Mouse (Mus musculus) C2C12 (cell line): Measurements from ENCODE around the gene Kcnv2.

Source experiments
- CTCF ChIP-seq: IDR thresholded peaks from one replicate; pipeline ENCODE4 v1.5.1; 2011; ENCODE audit not compliant: control insufficient read depth, insufficient read depth, insufficient read length
- FOSL1 ChIP-seq: IDR thresholded peaks from one replicate; pipeline ENCODE4 v1.8.0; 2011; ENCODE audit warnings: mild to moderate bottlenecking, low read length; ENCODE audit not compliant: poor library complexity, insufficient read depth, severe bottlenecking
- MAX ChIP-seq: IDR thresholded peaks from one replicate; pipeline ENCODE4 v1.6.1; 2011; ENCODE audit warnings: mild to moderate bottlenecking, control low read depth
- MYOD1 ChIP-seq: IDR thresholded peaks from one replicate; pipeline ENCODE4 v1.6.1; 2011; ENCODE audit warnings: low read depth; ENCODE audit not compliant: control insufficient read depth, insufficient read length
- MYOG ChIP-seq: IDR thresholded peaks from one replicate; pipeline ENCODE4 v1.6.1; 2011; ENCODE audit not compliant: control insufficient read depth, insufficient read length; ENCODE audit errors: extremely low read depth
- USF1 ChIP-seq: IDR thresholded peaks from one replicate; pipeline ENCODE4 v1.6.1; 2011; ENCODE audit warnings: low read depth, mild to moderate bottlenecking, control low read depth, moderate library complexity

DNA sequence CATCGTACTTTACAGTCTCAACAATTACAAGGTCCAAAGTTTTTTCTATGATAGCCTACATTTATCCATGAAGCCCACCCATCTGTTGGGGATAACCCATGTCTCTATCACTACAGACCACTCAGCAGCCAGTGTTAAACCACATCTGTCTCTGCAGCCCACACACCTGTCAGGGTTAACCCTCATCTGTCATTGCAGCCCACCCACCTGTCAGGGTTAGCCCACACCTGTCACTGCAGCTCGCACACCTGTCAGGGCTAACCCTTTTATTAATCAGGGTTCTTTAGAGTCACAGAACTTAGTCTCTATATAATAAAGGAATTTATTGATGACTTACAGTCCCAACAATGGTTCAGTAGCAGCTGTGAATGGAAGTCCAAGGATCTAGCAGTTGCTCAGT is 43.2 kb upstream of the Kcnv2 start:
- TF ChIP-seq CTCF: no peak
- TF ChIP-seq MAX: no peak
- no peak for TF ChIP-seq MYOG
- TF ChIP-seq FOSL1: no peak
- TF ChIP-seq MYOD1: no peak
- TF ChIP-seq USF1: no peak
